Mouse (Mus musculus) forelimb bud, embryonic 11.5 days (tissue): ENCODE measurements at regions not wholly inside any gene's neighbourhood (a gene's known extent, or its start where the extent isn't known, plus 50 kb on each side); places are given as distances from the start of the nearest gene placed in this dataset.

Source experiments
- DNase-seq: peaks from one replicate; pipeline ENCODE4 v3.0.0-alpha.2; 2012; ENCODE audit warnings: low read depth, low spot score

GRCm38 (mm10) chr12:47466740-47467139 is 648.0 kb upstream of the Nova1 start:
- DNase-seq, result no peak

GRCm38 (mm10) chr12:47465924-47466323 is 647.2 kb upstream of the Nova1 start:
- DNase-seq, result no peak

GRCm38 (mm10) chr12:47431669-47432068 is 612.9 kb upstream of the Nova1 start:
- no peak for DNase-seq

GRCm38 (mm10) chr12:47412251-47412650 is 593.5 kb upstream of the Nova1 start:
- no peak for DNase-seq

- no peak for DNase-seq
Observed at GRCm38 (mm10) chr12:47406563-47406962, 587.8 kb upstream of the Nova1 start.

GRCm38 (mm10) chr12:47406131-47406530 is 587.4 kb upstream of the Nova1 start:
- DNase-seq, result no peak

GRCm38 (mm10) chr12:47383225-47383624 is 564.5 kb upstream of the Nova1 start:
- DNase-seq, result no peak

- no peak for DNase-seq
Observed at GRCm38 (mm10) chr12:47353269-47353668, 534.5 kb upstream of the Nova1 start.

- no peak for DNase-seq
Observed at GRCm38 (mm10) chr12:47351229-47351628, 532.5 kb upstream of the Nova1 start.

GRCm38 (mm10) chr12:47313413-47313812 is 494.7 kb upstream of the Nova1 start:
- DNase-seq, result peak; percentile 2

- DNase-seq, result no peak
Observed at GRCm38 (mm10) chr12:47275904-47276303, 457.2 kb upstream of the Nova1 start.

- DNase-seq, result no peak
Observed at GRCm38 (mm10) chr12:47272309-47272708, 453.6 kb upstream of the Nova1 start.

GRCm38 (mm10) chr12:47264118-47264517 is 445.4 kb upstream of the Nova1 start:
- DNase-seq, result no peak

GRCm38 (mm10) chr12:47263408-47263807 is 444.7 kb upstream of the Nova1 start:
- DNase-seq, result no peak

- DNase-seq, result peak; percentile 32
Observed at GRCm38 (mm10) chr12:47252306-47252705, 433.6 kb upstream of the Nova1 start.

- DNase-seq, result no peak
Observed at GRCm38 (mm10) chr12:47243623-47244514, 425.1 kb upstream of the Nova1 start.

- DNase-seq, result no peak
Observed at GRCm38 (mm10) chr12:47220016-47220415, 401.3 kb upstream of the Nova1 start.

GRCm38 (mm10) chr12:47219340-47219739 is 400.6 kb upstream of the Nova1 start:
- DNase-seq, result peak; percentile 3

- DNase-seq, result no peak
Observed at GRCm38 (mm10) chr12:47211417-47212104, 392.8 kb upstream of the Nova1 start.

- DNase-seq, result no peak
Observed at GRCm38 (mm10) chr12:47202936-47203335, 384.2 kb upstream of the Nova1 start.

- no peak for DNase-seq
Observed at GRCm38 (mm10) chr12:47198609-47199008, 379.9 kb upstream of the Nova1 start.

GRCm38 (mm10) chr12:47164736-47165135 is 346.0 kb upstream of the Nova1 start:
- DNase-seq, result no peak
